Mouse (Mus musculus) liver, embryonic 12.5 days (tissue): ENCODE measurements around the gene Nrip2. TPM values are rescaled to one million over a fixed set of nuclear protein-coding genes. Genes with fewer than 3 reads are reported as not detected.

ENCODE experiments used
- ATAC-seq: fragments of 200-750 bp; cut with Nextera tagmentation; 2 replicates; pipeline ENCODE4 v1.8.0; 2017; ENCODE audit warnings: moderate number of reproducible peaks, mild to moderate bottlenecking, moderate library complexity
- H3K27ac ChIP-seq: fragments of 300-500 bp; sonication (generic); 2 replicates; pipeline ENCODE4 v1.5.1; 2016; ENCODE audit warnings: mild to moderate bottlenecking
- H3K27me3 ChIP-seq: fragments of 300-500 bp; sonication (generic); replicated peaks from 2 replicates; pipeline ENCODE4 v1.6.1; 2016; ENCODE audit warnings: mild to moderate bottlenecking, moderate library complexity
- H3K36me3 ChIP-seq: fragments of 300-500 bp; sonication (generic); 2 replicates; pipeline ENCODE4 v1.6.1; 2016; ENCODE audit warnings: mild to moderate bottlenecking, moderate library complexity
- H3K4me1 ChIP-seq: fragments of 300-500 bp; sonication (generic); 2 replicates; pipeline ENCODE4 v1.6.1; 2016
- H3K4me2 ChIP-seq: fragments of 300-500 bp; sonication (generic); 2 replicates; pipeline ENCODE4 v1.6.1; 2016; ENCODE audit warnings: mild to moderate bottlenecking, moderate library complexity
- H3K4me3 ChIP-seq: fragments of 300-500 bp; sonication (generic); 2 replicates; pipeline ENCODE4 v1.5.1; 2016; ENCODE audit warnings: mild to moderate bottlenecking, moderate library complexity
- H3K9ac ChIP-seq: fragments of 300-500 bp; sonication (generic); 2 replicates; pipeline ENCODE4 v1.6.1; 2016; ENCODE audit warnings: mild to moderate bottlenecking, moderate library complexity
- H3K9me3 ChIP-seq: fragments of 300-500 bp; sonication (generic); replicated peaks from 2 replicates; pipeline ENCODE4 v1.6.1; 2016; ENCODE audit warnings: mild to moderate bottlenecking, moderate library complexity
- WGBS: fragments of 180-500 bp; shearing (Covaris S2); methylation state at CpG from one replicate; pipeline ENCODE4 v1.1.7; 2016; ENCODE audit not compliant: insufficient replicate concordance; 5-methylcytosine and 5-hydroxymethylcytosine counted together
- polyA plus RNA-seq: library from polyadenylated mRNA; unstranded; fragments of >200 nt; fragmentation: Nextera tagmentation; extraction: Ambion mirVana; gene quantifications from 2 replicates; pipeline ENCODE4 v1.2.1, GENCODE M21; 2016

The Nrip2 gene
- 1.3 and 1.6 TPM in 2 replicates for polyA plus RNA-seq

- H3K27ac ChIP-seq = peak within 1 kb of the TSS; percentile 17; the same call in 1 of the 2 replicates
- H3K27me3 ChIP-seq = no peaks in the 10 kb centered on the region
- H3K36me3 ChIP-seq = no peaks in the 10 kb centered on the region
- H3K4me1 ChIP-seq = 0 out of 2 replicates have a peak, but pooled peaks cover 4% of the 10 kb centered on the region
- H3K4me3 ChIP-seq = no peak within 1 kb of the TSS
- no peak for ATAC-seq
- H3K4me2 ChIP-seq = peak within 1 kb of the TSS; percentile 31
- H3K9me3 ChIP-seq = no peaks in the 10 kb centered on the region
- 59% methylated on average over 3 of the region's 3 CpGs for WGBS
- no peak within 1 kb of the TSS for H3K9ac ChIP-seq
These were observed at the start of gene Nrip2 for GRCm38 (mm10) chr6:128398996-128399395. Gene Nrip2, plus strand, starts transcription at chr6:128399296.

- H3K27ac ChIP-seq = 0 out of 2 replicates have a peak overlapping the region, but pooled peaks have one; percentile 28
- no peaks in the 10 kb centered on the region for H3K9me3 ChIP-seq
- H3K4me2 ChIP-seq = no peak overlapping the region
- 46% methylated on average over 7 of the region's 7 CpGs for WGBS
- H3K36me3 ChIP-seq = peaks cover 6% of the 10 kb centered on the region
- no peak for ATAC-seq
- peaks cover 7% of the 10 kb centered on the region for H3K27me3 ChIP-seq
- peaks cover 7% of the 10 kb centered on the region for H3K4me1 ChIP-seq
- H3K4me3 ChIP-seq = no peak overlapping the region
- no peak overlapping the region for H3K9ac ChIP-seq
These were observed 49.4 kb upstream of the Nrip2 start for GRCm38 (mm10) chr6:128349711-128350110.

GRCm38 (mm10) chr6:128354140-128354539, 45.0 kb upstream of the Nrip2 start:
- Histone ChIP-seq H3K27me3 (peaks cover 16% of the 10 kb centered on the region), H3K4me1 (peaks cover 26% of the 10 kb centered on the region), H3K36me3 (peaks cover 33% of the 10 kb centered on the region), H3K9ac (no peak overlapping the region), H3K9me3 (no peaks in the 10 kb centered on the region), H3K4me3 (no peak overlapping the region), H3K4me2 (no peak overlapping the region), H3K27ac (no peak overlapping the region)
- no peak for ATAC-seq
- WGBS = 57% methylated on average over 3 of the region's 3 CpGs

GRCm38 (mm10) chr6:128355201-128355681, 43.9 kb upstream of the Nrip2 start:
- ATAC-seq = peak; percentile 69
- H3K27me3 ChIP-seq = peaks cover 16% of the 10 kb centered on the region
- H3K4me1 ChIP-seq = peaks cover 34% of the 10 kb centered on the region
- under 1% methylated on average over 28 of the region's 28 CpGs for WGBS
- peaks cover 39% of the 10 kb centered on the region for H3K36me3 ChIP-seq
- peak overlapping the region; percentile 68 for H3K4me3 ChIP-seq
- peak overlapping the region; percentile 72 for H3K9ac ChIP-seq
- H3K27ac ChIP-seq = peak overlapping the region; percentile 55; the same call in 1 of the 2 replicates
- peak overlapping the region; percentile 93 for H3K4me2 ChIP-seq
- no peaks in the 10 kb centered on the region for H3K9me3 ChIP-seq

GRCm38 (mm10) chr6:128355726-128356416, 43.2 kb upstream of the Nrip2 start, which contains the start of gene Tulp3:
Gene Tulp3, minus strand, starts transcription at chr6:128355851.
- Histone ChIP-seq H3K36me3 (peaks cover 36% of the 10 kb centered on the region), H3K9ac (peak within 1 kb of the TSS; percentile 72), H3K9me3 (no peaks in the 10 kb centered on the region), H3K4me2 (peak within 1 kb of the TSS; percentile 93), H3K4me3 (peak within 1 kb of the TSS; percentile 68), H3K4me1 (peaks cover 41% of the 10 kb centered on the region), H3K27ac (peak within 1 kb of the TSS; percentile 55; the same call in 1 of the 2 replicates), H3K27me3 (peaks cover 16% of the 10 kb centered on the region)
- WGBS = under 1% methylated on average over 35 of the region's 42 CpGs
- peak; percentile 99 for ATAC-seq

- H3K4me2 ChIP-seq = no peak overlapping the region
- peaks cover 58% of the 10 kb centered on the region for H3K4me1 ChIP-seq
- peaks cover 37% of the 10 kb centered on the region for H3K36me3 ChIP-seq
- no peak overlapping the region for H3K4me3 ChIP-seq
- no peaks in the 10 kb centered on the region for H3K9me3 ChIP-seq
- WGBS = 55% methylated on average over 2 of the region's 2 CpGs
- H3K27ac ChIP-seq = no peak overlapping the region
- no peak overlapping the region for H3K9ac ChIP-seq
- ATAC-seq = no peak
- H3K27me3 ChIP-seq = peaks cover 12% of the 10 kb centered on the region
These were observed 40.1 kb upstream of the Nrip2 start for GRCm38 (mm10) chr6:128358999-128359398.

- Histone ChIP-seq H3K9ac (peak overlapping the region; percentile 97), H3K4me3 (peak overlapping the region; percentile 99), H3K9me3 (no peaks in the 10 kb centered on the region), H3K4me1 (peaks cover 53% of the 10 kb centered on the region), H3K27ac (peak overlapping the region; percentile 94), H3K4me2 (peak overlapping the region; percentile 85), H3K27me3 (no peaks in the 10 kb centered on the region), H3K36me3 (peaks cover 53% of the 10 kb centered on the region)
- ATAC-seq = no peak
- WGBS = 14% methylated on average over 9 of the region's 9 CpGs
These were observed 37.2 kb upstream of the Nrip2 start for GRCm38 (mm10) chr6:128361901-128362300.

GRCm38 (mm10) chr6:128362381-128363006, 36.6 kb upstream of the Nrip2 start, which contains the start of the genes Rhno1 and Foxm1:
Gene Rhno1, minus strand, starts transcription at chr6:128362911.
Gene Foxm1, plus strand, starts transcription at chr6:128362967.
- H3K4me1 ChIP-seq = peaks cover 50% of the 10 kb centered on the region
- WGBS = under 1% methylated on average over 55 of the region's 76 CpGs
- peak within 1 kb of the TSS; percentile 94 for H3K27ac ChIP-seq
- H3K4me3 ChIP-seq = peak within 1 kb of the TSS; percentile 99
- peak within 1 kb of the TSS; percentile 85 for H3K4me2 ChIP-seq
- H3K27me3 ChIP-seq = no peaks in the 10 kb centered on the region
- ATAC-seq = peak; percentile 90
- H3K9me3 ChIP-seq = no peaks in the 10 kb centered on the region
- peaks cover 53% of the 10 kb centered on the region for H3K36me3 ChIP-seq
- H3K9ac ChIP-seq = peak within 1 kb of the TSS; percentile 97

GRCm38 (mm10) chr6:128363007-128363825, 35.9 kb upstream of the Nrip2 start:
- WGBS = 1% methylated on average over 46 of the region's 46 CpGs
- Histone ChIP-seq H3K9me3 (no peaks in the 10 kb centered on the region), H3K4me2 (peak overlapping the region; percentile 85), H3K27me3 (no peaks in the 10 kb centered on the region), H3K4me1 (peaks cover 50% of the 10 kb centered on the region), H3K27ac (peak overlapping the region; percentile 94), H3K9ac (peak overlapping the region; percentile 97), H3K4me3 (peak overlapping the region; percentile 99), H3K36me3 (peaks cover 53% of the 10 kb centered on the region)
- ATAC-seq = peak; percentile 52

- Histone ChIP-seq H3K9me3 (no peaks in the 10 kb centered on the region), H3K4me3 (0 out of 2 replicates have a peak overlapping the region, but pooled peaks have one; percentile 99), H3K4me2 (peak overlapping the region; percentile 85), H3K4me1 (peaks cover 47% of the 10 kb centered on the region), H3K36me3 (peaks cover 57% of the 10 kb centered on the region), H3K27me3 (no peaks in the 10 kb centered on the region), H3K27ac (no peak overlapping the region), H3K9ac (no peak overlapping the region)
- WGBS = 81% methylated on average over 6 of the region's 6 CpGs
- ATAC-seq = no peak
These were observed 34.4 kb upstream of the Nrip2 start for GRCm38 (mm10) chr6:128364721-128365120.

GRCm38 (mm10) chr6:128366466-128366865, 32.6 kb upstream of the Nrip2 start:
- H3K4me1 ChIP-seq = peaks cover 30% of the 10 kb centered on the region
- H3K27me3 ChIP-seq = no peaks in the 10 kb centered on the region
- H3K27ac ChIP-seq = no peak overlapping the region
- peaks cover 66% of the 10 kb centered on the region for H3K36me3 ChIP-seq
- no peak overlapping the region for H3K9ac ChIP-seq
- no peak for ATAC-seq
- no peak overlapping the region for H3K4me2 ChIP-seq
- H3K4me3 ChIP-seq = no peak overlapping the region
- H3K9me3 ChIP-seq = no peaks in the 10 kb centered on the region
- WGBS = 86% methylated on average over 5 of the region's 5 CpGs
